Mouse (Mus musculus): Measurements from ENCODE around the gene Hist1h3g. TPM values are rescaled to one million over a fixed set of nuclear protein-coding genes. Genes with fewer than 3 reads are reported as not detected.

The Hist1h3g gene
- total RNA-seq (2021) = 100 to 1,000 TPM; 100 to 143 TPM
- long read RNA-seq, experiment 1 = 0 reads
- long read RNA-seq, experiment 2 = 0 reads

DNA sequence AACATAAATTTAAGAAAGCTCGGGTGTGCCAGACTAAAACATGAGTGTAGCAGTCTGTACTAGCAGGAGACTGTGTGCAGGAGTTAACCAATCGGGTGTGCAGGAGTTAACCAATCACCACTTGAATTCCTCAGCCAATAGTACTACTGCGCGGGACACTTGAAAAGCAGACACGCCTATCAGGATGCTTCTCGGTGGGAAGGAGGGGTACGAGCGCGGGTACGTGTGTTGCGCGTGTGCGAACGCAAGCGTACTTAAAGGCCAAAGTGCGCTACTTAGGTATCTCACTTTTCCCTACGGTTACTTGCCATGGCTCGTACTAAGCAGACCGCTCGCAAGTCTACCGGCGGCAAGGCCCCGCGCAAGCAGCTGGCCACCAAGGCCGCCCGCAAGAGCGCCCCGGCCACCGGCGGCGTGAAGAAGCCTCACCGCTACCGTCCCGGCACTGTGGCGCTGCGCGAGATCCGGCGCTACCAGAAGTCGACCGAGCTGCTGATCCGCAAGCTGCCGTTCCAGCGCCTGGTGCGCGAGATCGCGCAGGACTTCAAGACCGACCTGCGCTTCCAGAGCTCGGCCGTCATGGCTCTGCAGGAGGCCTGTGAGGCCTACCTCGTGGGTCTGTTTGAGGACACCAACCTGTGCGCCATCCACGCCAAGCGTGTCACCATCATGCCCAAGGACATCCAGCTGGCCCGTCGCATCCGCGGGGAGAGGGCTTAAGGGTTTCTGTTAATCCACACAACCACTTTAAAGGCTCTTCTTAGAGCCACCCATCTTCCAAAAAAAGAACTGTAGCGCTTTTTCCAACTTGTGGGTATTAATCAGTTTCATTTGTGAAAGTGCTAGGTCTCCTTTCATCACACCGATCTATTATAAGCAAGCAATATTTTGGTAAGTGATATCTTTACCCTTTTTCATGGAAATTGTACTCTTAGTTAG, at the start of gene Hist1h3g:
TSS of gene Hist1h3g (plus strand) at position 286 of the 939 bp plus-strand sequence.
- DNase-seq (ENCODE audit: low spot score in 2 of 2) = peak; percentile 37 to 78

DNA sequence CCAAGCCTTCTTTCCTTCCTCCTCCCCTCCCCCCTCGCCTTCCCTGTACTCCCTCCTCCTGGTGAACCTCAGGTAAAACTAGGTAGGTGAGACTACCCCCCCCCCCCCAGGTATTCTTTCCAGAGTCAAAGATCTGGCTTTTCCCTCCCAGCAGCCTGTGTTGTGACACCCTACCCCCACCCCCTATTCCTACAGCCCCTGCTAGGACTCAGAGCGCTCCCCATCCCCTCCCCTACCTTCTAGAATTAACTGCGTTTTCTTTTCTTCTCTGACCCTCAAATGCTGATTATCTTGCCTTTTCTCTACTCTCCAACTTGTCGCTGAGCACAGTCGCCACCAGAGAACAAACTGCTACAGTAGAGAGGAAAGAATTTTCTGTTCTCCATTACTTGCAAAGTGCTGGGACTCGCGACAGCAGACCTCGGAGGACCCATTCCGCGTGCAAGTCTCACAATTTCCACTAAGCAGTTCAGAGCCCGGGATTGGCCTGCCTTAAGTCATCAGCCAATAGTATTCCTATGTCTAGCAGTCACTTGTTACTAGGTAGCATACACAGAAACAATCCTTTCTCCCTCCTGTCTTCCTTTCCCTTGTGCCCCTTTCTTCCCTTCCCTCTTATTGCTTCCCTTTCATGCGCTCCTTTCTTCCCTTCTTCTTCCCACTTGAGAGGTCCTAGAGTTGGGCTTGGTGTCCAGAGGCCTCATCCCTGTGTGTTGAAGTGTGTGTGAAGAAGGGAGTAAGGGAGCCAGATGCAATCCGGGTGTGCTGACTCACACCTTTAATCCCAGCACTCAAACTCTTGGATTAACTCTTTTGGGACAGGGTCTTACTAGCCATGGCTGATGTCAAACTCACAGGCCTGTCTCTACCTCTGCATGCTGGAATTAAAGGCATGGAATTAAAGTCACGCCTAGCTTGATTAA, 46.6 kb upstream of the Hist1h3g start, which contains the start of gene Btn2a2:
TSS of gene Btn2a2 (minus strand) at position 458 of the 923 bp plus-strand sequence.
- peak in 1 of 2 experiments; percentile 39 for DNase-seq (ENCODE audit: low spot score in 2 of 2)

DNA sequence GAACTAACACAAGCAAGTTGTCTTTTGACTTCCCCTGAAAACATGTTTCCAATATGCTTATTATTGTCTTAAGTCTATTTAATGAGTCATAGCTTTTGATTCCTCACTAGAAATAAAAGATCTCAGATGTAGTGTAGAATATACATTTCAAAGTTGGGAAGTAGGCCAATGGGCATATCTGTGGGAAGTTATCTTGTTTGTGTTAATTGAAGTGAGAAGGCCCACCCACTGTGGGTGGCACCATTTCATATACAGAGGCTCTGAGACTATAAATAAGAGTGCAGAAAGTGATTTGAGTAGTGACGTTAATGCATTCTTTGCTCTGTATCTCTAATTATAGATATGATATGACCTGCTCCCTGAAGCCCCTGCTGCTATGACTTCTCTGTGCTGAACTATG, 44.4 kb upstream of the Hist1h3g start:
- no peak for DNase-seq (ENCODE audit: low spot score in 2 of 2)

DNA sequence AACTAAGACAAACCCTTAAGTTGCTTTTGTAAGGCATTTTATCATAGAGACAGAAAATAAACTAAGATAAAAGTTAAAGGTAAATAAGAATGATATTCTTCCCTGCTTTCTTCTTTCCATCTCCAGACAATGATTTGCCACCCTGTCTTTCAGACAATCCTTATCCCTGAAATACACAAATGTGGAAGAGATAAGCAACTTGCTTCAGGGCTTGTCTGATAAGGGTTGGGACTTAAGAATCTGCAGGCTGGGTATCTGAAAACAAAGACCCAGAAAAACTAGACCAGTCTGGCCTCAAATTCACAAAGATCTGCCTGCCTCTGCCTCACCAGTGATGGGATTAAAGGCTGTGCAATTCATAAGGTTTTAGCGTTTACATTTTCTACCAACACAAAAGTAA, 44.0 kb upstream of the Hist1h3g start:
- no peak for DNase-seq (ENCODE audit: low spot score in 2 of 2)

DNA sequence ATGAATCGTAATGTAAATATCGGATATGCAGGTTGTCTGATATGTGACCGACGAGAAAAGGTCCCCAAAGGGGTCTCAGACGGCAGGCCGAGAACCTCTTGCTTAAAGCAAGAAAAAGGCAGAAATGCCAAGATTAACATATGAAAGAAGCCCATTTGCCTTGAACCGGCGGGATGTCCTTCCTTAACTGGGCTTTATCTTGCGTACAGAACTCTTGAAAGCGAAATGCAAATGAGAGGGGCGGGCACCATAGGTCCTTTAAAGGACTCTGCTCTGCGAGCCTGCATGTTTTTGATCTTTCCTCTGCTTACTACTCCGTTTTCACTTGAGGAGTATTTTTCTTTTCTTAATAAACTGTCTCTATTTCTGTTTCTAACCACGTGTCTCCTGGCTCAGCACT, 43.2 kb upstream of the Hist1h3g start:
- DNase-seq (ENCODE audit: low spot score in 2 of 2) = no peak

DNA sequence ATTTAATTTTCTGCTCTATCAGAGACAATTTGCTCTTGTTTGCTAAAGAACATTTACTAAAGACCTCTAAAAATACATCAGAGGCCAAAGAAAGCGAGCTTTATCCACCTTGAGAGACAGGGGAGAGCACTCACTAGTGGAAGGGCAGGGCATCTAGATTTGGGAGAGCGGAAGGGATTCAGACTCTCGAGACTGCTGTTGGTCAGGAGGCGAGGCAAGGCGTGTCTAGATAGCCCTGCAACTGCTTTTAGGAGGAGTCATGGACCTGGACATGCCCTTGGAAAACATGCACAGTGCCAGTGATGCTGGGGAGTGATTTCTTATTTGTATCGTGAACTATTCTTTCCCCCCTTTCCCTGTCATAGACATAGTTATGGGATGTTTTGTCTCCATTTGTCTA, 39.7 kb upstream of the Hist1h3g start:
- DNase-seq (ENCODE audit: low spot score in 2 of 2) = no peak

DNA sequence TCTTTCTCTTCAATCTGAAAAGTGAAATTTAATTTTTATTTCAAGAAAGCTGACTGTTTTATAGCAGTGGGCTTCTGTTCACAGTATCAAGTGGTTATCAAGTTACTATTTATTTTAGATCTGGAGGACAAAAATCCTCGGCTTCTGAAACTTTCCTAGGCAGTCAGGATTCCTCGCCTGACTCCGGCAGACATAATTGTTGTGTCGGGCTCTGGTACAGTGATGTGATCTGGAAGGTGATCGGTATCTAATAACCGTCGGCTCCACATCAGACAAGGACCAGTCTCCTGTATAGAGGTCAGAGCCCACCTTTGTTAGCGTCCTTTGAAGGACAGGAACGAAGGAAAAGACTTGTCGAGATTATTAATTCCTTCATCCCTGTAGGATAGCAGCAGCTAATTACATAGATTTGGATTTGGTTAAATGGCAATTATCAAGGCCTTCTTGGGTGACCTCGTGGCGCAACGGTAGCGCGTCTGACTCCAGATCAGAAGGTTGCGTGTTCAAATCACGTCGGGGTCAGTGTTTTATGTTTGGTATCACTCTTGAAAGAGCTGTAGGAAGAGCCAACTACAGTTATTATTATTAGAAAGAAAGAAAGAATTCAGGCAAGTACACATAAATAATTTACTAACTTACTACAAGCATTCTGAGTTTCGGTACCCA, 37.4 kb upstream of the Hist1h3g start:
- DNase-seq (ENCODE audit: low spot score in 2 of 2) = no peak

DNA sequence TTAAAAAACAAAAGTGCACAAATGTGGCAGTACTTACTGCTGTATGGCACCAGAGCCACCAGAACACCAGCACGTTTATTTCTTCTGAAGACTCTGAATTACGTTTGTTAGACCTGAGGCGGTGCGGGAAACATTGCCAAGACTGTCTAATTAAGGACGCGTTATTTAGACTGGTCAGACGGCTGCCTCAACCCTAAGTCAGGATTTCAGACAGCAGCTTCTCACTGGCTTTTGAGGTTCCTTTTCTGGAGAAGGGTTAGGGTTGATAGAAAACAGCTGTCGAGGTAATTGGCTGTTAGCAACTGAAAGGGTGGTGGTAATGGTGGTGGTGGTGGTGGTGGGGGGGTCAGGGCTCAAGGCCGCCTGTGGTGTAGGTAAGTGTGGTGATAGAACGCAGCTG, 36.6 kb upstream of the Hist1h3g start:
- DNase-seq (ENCODE audit: low spot score in 2 of 2) = no peak

DNA sequence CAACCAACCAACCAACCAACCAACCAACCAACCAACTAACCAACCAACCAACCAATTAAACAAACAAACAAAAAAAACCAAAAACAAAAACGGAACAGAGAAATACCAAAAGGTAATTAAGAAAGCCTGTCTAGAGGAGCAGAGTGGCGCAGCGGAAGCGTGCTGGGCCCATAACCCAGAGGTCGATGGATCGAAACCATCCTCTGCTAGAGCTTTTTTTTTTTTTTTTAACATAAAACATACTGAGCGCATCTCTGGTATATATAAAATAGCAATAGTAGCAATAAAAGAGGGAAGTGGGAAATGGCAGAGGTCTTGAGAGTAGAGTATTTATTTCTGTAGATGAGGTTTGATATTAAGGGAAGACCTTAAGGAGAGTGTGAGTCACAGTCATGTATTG, 35.3 kb upstream of the Hist1h3g start:
- no peak for DNase-seq (ENCODE audit: low spot score in 2 of 2)

DNA sequence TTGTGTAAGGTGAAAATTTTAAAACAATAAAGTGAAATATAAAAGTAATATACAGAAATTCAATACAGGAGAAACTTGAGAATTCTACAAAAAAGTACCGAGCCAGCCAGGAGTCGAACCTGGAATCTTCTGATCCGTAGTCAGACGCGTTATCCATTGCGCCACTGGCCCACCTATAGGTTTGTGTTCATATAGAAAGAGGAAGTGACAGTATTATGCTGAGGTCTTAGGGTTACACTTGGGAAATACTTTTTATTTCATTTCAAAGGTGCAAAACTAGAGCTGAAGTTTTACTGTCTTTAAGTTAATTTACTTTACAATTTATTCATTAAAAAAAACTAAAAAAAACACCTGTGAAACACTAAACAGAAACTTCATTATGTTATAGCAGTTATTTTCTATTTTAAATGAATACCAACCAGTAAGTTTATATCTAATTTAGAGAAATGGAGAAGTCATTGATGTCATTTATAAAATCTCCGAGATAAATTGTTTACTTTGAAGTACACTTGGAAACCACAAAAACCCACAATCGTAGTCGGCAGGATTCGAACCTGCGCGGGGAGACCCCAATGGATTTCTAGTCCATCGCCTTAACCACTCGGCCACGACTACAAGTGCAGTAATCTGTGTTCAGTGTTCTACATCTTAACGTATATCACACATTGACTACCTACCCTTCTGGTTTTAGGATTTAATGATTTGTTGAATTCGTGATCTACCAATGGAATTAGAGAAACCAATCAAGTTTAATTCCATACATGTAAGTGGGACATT, 34.6 kb upstream of the Hist1h3g start:
- no peak for DNase-seq (ENCODE audit: low spot score in 2 of 2)

DNA sequence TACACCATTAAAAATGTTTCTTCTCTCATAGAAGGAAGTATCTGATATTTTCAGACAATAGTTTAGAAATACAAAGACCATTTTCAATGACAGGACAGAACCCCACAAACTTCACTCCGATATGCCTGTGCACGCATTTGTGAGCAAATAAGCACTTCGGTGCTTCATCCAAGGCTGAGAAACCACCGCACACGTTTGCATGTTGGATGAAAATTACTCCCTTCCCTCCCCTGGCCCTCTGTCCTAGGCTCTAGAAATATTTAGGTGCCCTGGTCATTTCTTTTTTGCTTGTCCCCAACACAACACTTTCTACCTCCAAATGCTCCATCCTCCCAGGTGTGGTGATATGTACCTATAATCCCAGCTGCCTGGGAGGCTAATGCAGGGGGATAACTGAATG, 33.7 kb upstream of the Hist1h3g start:
- DNase-seq (ENCODE audit: low spot score in 2 of 2) = no peak

DNA sequence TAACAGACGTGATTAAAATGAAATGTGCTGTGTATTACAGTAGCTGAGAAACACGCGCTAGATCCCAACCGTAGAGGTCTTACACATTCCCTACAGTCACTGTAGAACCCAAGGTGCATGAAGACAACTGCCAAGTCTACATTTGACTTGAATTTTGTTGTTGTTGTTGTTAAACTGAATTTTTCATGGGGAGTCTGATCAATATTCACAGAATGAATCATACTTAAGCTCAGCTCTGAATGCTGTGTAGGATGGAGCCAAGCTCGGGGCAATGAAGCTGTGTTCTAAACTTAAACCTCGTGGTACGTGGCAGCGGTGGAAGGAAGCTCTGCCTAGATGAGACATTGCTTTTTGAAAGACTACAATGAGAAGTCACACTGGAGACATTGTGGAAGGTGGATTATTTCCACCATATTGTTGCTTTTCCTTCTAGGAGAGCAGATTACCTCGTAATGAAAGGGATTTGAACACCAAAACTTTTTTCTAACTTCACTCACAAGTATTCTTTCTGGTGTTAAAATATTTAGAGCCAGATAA, 33.1 kb upstream of the Hist1h3g start:
- DNase-seq (ENCODE audit: low spot score in 2 of 2) = no peak

DNA sequence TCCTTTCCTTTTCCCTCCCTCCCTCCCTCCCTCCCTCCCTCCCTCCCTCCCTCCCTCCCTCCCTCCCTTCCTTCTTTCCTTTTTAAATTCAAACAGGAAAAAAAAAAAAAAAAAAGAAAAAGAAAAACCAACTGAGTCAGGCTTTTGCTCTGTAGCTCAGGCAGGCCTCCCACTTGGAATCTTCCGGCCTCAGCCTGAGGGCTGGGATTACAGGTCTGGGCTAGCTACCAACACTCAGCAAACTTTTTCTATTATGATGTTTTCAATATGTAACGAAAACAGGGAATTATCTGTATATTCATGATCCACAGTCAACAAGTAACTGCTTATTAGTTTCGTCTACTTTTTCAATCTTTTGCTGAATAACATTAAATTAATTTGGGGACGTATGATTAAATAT, 32.3 kb upstream of the Hist1h3g start:
- no peak for DNase-seq (ENCODE audit: low spot score in 2 of 2)

DNA sequence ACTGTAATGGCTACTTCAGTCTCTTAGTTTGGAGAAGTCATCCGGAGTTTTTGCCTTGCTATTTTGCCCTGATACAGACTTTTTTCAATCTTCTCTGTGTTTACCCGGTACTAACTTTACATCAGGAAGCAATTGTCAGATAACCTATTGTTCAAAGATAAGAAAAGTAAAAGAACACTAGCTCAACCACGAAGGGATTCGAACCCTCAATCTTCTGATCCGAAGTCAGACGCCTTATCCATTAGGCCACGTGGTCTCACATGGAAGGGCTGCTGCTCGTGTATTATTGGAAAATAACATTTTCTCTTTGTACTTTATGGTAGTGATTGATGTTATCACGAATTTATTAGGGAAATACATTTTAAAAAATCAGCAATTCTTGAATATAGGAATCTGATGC, 31.4 kb upstream of the Hist1h3g start:
- no peak for DNase-seq (ENCODE audit: low spot score in 2 of 2)

DNA sequence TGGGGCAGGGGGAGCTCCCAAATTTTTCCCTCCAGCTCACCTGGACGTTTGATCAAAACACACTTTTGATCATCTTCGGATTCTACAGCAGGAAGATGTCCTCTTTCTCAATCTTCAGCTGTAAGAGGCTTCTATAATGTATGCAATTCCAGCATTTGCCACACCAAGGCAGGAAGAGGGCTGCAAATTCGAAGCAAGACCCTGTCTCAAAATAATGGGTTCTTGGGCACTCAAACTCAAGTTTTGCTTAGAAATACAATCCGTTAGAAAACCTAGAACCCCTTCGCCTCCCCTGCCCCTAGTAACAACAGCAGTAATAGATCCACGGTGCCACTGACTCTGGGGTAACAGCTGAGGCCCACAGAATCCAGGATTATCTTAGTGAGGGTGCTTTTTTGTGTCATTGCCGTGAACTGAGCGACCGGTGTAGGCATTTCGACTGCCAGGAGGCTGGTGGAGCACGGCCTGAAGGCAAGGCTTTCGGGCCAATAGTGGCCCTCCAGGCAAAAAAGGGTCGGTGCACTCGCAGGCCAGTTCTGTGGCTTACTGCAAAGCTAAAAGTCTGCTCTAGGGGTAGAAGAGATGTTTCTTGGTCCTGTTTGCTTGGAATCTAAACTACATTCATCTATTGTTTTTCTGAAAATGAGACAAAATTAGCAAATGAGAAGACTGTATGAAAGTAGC, 29.4 kb upstream of the Hist1h3g start:
- DNase-seq (ENCODE audit: low spot score in 2 of 2) = no peak

DNA sequence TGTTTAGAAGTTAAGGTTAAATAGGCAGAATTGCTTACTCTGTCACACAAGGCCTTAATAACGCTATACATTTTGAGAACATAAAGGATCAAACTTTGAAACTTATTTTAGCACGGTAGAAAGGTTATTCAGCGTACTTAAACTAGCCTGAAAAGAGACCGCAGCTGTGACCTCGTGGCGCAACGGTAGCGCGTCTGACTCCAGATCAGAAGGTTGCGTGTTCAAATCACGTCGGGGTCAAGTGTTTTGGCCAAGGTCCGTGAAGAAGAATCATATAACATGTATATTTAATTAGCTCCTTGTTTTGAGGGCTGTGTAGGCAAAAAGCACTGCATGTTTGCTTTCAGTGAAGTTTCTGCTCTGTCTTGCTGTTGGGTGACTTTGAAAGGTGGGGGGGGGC, 28.9 kb upstream of the Hist1h3g start:
- DNase-seq (ENCODE audit: low spot score in 2 of 2) = peak in 1 of 2 experiments; percentile 21

DNA sequence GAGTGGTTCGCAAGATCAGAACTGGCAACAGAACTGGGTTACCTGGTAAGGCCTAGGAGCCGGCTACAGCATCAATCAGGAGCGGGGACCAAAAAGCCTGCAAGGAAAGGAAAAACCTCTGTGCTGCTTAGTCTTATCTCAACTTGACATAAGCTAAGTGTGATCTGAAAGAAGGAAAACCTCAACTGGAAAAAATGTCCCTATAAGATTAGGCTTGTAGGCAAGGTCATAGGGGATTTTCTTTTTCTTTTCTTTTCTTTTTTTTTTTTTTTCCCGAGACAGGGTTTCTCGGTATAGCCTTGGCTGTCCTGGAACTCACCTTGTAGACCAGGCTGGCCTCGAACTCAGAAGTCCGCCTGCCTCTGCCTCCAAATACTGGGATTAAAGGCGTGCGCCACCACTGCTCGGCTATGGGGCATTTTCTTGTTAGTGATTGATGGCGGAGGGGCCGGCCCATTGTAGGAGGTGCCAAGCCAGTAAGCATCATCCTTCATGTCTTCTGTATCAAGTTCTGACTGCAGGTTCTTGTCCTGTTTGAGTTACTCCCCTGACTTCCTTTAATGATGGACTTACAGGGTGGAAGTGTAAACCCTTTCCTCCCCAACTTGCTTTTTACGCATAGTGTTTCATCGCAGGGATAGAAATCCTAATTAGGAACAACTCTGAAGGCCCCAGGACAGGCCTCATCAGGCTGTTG, 28.3 kb upstream of the Hist1h3g start:
- no peak for DNase-seq (ENCODE audit: low spot score in 2 of 2)

DNA sequence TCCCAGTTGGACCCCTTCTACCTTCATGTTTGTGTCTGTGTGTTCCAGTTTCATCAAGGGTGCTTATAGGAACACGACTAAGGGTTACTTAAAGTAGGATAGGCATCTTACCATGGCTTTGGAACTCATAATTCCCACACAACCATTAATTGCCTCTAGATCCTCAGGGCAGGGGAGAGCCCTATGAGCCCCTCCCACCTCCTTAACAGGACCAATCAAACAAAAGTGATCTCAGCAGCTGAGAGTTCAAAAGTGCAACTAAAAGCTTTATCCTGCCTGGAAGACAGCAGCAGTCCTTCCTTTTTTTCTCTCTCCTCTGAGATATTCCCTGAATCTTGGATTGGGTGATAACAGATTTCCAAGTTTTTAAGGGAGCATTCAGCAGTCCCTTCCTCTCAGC, 25.1 kb upstream of the Hist1h3g start:
- no peak for DNase-seq (ENCODE audit: low spot score in 2 of 2)

DNA sequence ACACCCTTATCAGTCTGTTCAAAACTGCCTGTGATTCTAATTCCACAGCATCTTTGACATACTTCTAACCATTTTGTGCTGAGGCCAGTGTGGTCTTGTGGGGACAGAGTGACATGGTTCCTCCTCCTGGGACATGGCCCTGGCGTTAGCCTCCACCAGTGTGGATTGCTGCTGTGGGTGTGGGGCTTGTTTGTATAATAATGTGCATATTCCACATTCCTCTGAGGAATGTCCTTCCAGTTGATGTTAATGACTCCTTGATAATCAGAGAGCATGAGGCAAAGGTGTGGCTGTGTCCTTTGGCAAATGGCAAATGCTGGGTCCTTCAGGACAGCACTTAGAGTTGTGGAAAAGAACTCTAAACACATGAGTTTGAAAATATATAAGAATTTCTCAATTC, 21.7 kb upstream of the Hist1h3g start:
- DNase-seq (ENCODE audit: low spot score in 2 of 2) = no peak

Data from gastrocnemius, postnatal 4 days (tissue).